ENCODE assay signal across 22 mouse cellular contexts in genomic region chr15:81160677-81161076, GRCm38 (mm10). TPM values are rescaled to one million over a fixed set of nuclear protein-coding genes. Genes with fewer than 3 reads are reported as not detected.
DNase-seq lines count a peak whose midpoint lies in the region; ATAC-seq and TF ChIP-seq lines count a peak whose summit lies in the region.
"Had no signal": no experiment of that assay in that cellular context is flagged by ENCODE, and none has a peak within 500 bp of the region (broad histone marks: within the 10 kb centered on the region; RNA-seq: fewer than 3 reads in every experiment).

No protein-coding gene starts in this region.

- no peak overlapping the region for H3K27ac ChIP-seq in MEL (ENCODE audit: control insufficient read depth, low read depth, low read length)
- 0 out of 2 replicates have a peak overlapping the region, but pooled peaks have one; percentile 9 for H3K27ac ChIP-seq in embryonic fibroblast, embryonic 13.5 days (ENCODE audit: insufficient read depth, low read length)
- H3K27ac ChIP-seq in cerebellum, adult 2 months (ENCODE audit: insufficient read depth, low read length) = no peak overlapping the region

- no peak overlapping the region for H3K9ac ChIP-seq in MEL (ENCODE audit: control insufficient read depth, low read depth, low read length, poor library complexity, severe bottlenecking)

- no peak for TF ChIP-seq CTCF in MEL (IDR thresholded peaks at IDR 0.05 in 2 of 3, conservative IDR thresholded peaks at IDR 0.05 in 1 of 3; ENCODE audit: control insufficient read depth in 1 of 3, insufficient read depth in 1 of 3, low read depth in 2 of 3, low read length in 3 of 3, poor library complexity in 1 of 3, severe bottlenecking in 1 of 3)
- TF ChIP-seq CTCF in embryonic fibroblast, embryonic 13.5 days (IDR thresholded peaks at IDR 0.05; ENCODE audit: borderline replicate concordance, insufficient read depth, low read length) = no peak
- no peak for TF ChIP-seq CTCF in cerebellum, adult 2 months (IDR thresholded peaks at IDR 0.05; ENCODE audit: borderline replicate concordance, insufficient read depth, low read depth, low read length)

- H3K79me2 ChIP-seq in MEL (ENCODE audit: control insufficient read depth, insufficient read depth, low read length, poor library complexity) = no peaks in the 10 kb centered on the region

- TF ChIP-seq EP300 in MEL (IDR thresholded peaks at IDR 0.05; ENCODE audit: low read depth in 1 of 2, low read length in 2 of 2) = peak; percentile 55 to 71; a peak in 3 of 4 replicates

- no peak for TF ChIP-seq POLR2A in MEL (IDR thresholded peaks at IDR 0.05; ENCODE audit: control insufficient read depth in 1 of 2, insufficient read depth in 1 of 2, low read depth in 1 of 2, low read length in 2 of 2, poor library complexity in 1 of 2)
- no peak for TF ChIP-seq POLR2A in embryonic fibroblast, embryonic 13.5 days (IDR thresholded peaks at IDR 0.05; ENCODE audit: low read depth, low read length)
- no peak for TF ChIP-seq POLR2A in cerebellum, adult 2 months (IDR thresholded peaks at IDR 0.05; ENCODE audit: borderline replicate concordance, insufficient read depth, low read length)

- no peak for DNase-seq in MEL (ENCODE audit: low read depth, low spot score)
- no peak for DNase-seq in cerebellum, adult 2 months
- no peak for DNase-seq in layer of hippocampus, postnatal 14 days (ENCODE audit: low spot score in 2 of 2)
- no peak for DNase-seq in kidney, adult 9 months
- DNase-seq: adrenal gland, adult 2 months; adrenal gland, adult 8-10 months; adrenal gland, postnatal 10 days; adrenal gland, postnatal 14 days; adrenal gland, postnatal 25 days; adrenal gland, postnatal 36 days; B cell, adult 2 months; cerebellum, adult 11 months; cerebellum, adult 11-12 months; cerebellum, adult 18-20 months; cerebellum, adult 8-10 months had no signal

- H3K27me3 ChIP-seq in MEL (ENCODE audit: control insufficient read depth in 1 of 2, insufficient read depth in 2 of 2, low read length in 2 of 2) = no peaks in the 10 kb centered on the region
- H3K27me3 ChIP-seq in cerebellum, adult 2 months (ENCODE audit: control insufficient read depth, insufficient read depth, low read length) = no peaks in the 10 kb centered on the region
- H3K27me3 ChIP-seq: CH12.LX, Patski had no signal

- no peak for TF ChIP-seq RAD21 in MEL (IDR thresholded peaks at IDR 0.05; ENCODE audit: low read depth, low read length)

- no peaks in the 10 kb centered on the region for H3K9me3 ChIP-seq in MEL (replicated peaks; ENCODE audit: insufficient read depth, low read length)
- H3K9me3 ChIP-seq: G1E had no signal

- 96% methylated on average over 4 of the region's 4 CpGs for WGBS in cerebellum, adult 2 months

- H3K4me1 ChIP-seq in MEL (ENCODE audit: control insufficient read depth in 1 of 2, insufficient read depth in 2 of 2, low read length in 2 of 2) = peaks cover 7 to 13% of the 10 kb centered on the region in 2 experiments; a peak in 3 of 4 replicates
- peaks cover 20% of the 10 kb centered on the region for H3K4me1 ChIP-seq in embryonic fibroblast, embryonic 13.5 days (ENCODE audit: control insufficient read depth, insufficient read depth, low read length)
- no peaks in the 10 kb centered on the region for H3K4me1 ChIP-seq in cerebellum, adult 2 months (ENCODE audit: control insufficient read depth, insufficient read depth, low read length)

- ATAC-seq in megakaryocyte-erythroid progenitor cell, adult 5-6 weeks (replicated peaks; ENCODE audit: low FRiP score, low TSS enrichment, poor library complexity, severe bottlenecking) = 0 out of 2 replicates have a peak, but pooled peaks have one; percentile 34
- ATAC-seq: activated CD4-positive, CD25-positive, alpha-beta regulatory T cell, adult 4 months; CD4-positive, CD25-positive, alpha-beta regulatory T cell, adult 4 months; Patski had no signal

- H3K4me3 ChIP-seq in MEL (ENCODE audit: control insufficient read depth in 1 of 2, insufficient read depth in 1 of 2, low read depth in 2 of 2, low read length in 2 of 2) = no peak overlapping the region
- no peak overlapping the region for H3K4me3 ChIP-seq in embryonic fibroblast, embryonic 13.5 days (ENCODE audit: insufficient read depth, low read length)
- H3K4me3 ChIP-seq in cerebellum, adult 2 months (replicated peaks; ENCODE audit: insufficient read depth, low read depth, low read length) = no peak overlapping the region

- peaks cover 0 to 8% of the 10 kb centered on the region in 2 experiments; a peak in 2 of 4 replicates for H3K36me3 ChIP-seq in MEL (ENCODE audit: control insufficient read depth in 1 of 2, insufficient read depth in 2 of 2, low read length in 2 of 2)

TF ChIP-seq in MEL, 35 proteins besides CTCF, POLR2A, EP300 and RAD21:
- TF ChIP-seq GATA1 (IDR thresholded peaks at IDR 0.05; ENCODE audit: low read depth, low read length) (peak; percentile 77), USF1 (IDR thresholded peaks at IDR 0.05; ENCODE audit: low read depth, low read length) (no peak), MEF2A (IDR thresholded peaks at IDR 0.05; ENCODE audit: extremely low read depth, insufficient replicate concordance, low read depth, low read length, poor library complexity, severe bottlenecking) (no peak), TAL1 (IDR thresholded peaks at IDR 0.05; ENCODE audit: low read length) (no peak), ZC3H11A (IDR thresholded peaks at IDR 0.05; ENCODE audit: low read depth, low read length) (no peak), ZKSCAN1 (IDR thresholded peaks at IDR 0.05; ENCODE audit: low read depth, low read length) (no peak), GABPA (IDR thresholded peaks at IDR 0.05; ENCODE audit: low read depth, low read length) (no peak), RCOR1 (IDR thresholded peaks at IDR 0.05; ENCODE audit: low read depth, low read length) (peak; percentile 58; the same call in 1 of the 2 replicates), POLR2AphosphoS2 (IDR thresholded peaks at IDR 0.05; ENCODE audit: low read length) (no peak), POLR2AphosphoS5 (IDR thresholded peaks at IDR 0.05; ENCODE audit: borderline replicate concordance, low read depth, low read length) (no peak), ETS1 (IDR thresholded peaks at IDR 0.05; ENCODE audit: low read depth, low read length) (peak; percentile 51), TBP (IDR thresholded peaks at IDR 0.05; ENCODE audit: low read depth, low read length) (no peak), ZMIZ1 (IDR thresholded peaks at IDR 0.05; ENCODE audit: low read depth, low read length) (no peak), MYB (IDR thresholded peaks at IDR 0.05; ENCODE audit: low read depth, low read length) (no peak), SIN3A (IDR thresholded peaks at IDR 0.05; ENCODE audit: low read length) (no peak), HCFC1 (IDR thresholded peaks at IDR 0.05; ENCODE audit: low read depth, low read length) (no peak), NRF1 (IDR thresholded peaks at IDR 0.05; ENCODE audit: insufficient read depth, low read depth, low read length, poor library complexity, severe bottlenecking) (no peak), JUND (IDR thresholded peaks at IDR 0.05; ENCODE audit: low read depth, low read length) (no peak), CHD2 (IDR thresholded peaks at IDR 0.05; ENCODE audit: low read length) (no peak), MAFK (IDR thresholded peaks at IDR 0.05; ENCODE audit: borderline replicate concordance, low read depth, low read length) (no peak), SMC3 (IDR thresholded peaks at IDR 0.05; ENCODE audit: low read depth, low read length) (no peak), MAZ (IDR thresholded peaks at IDR 0.05; ENCODE audit: low read depth, low read length) (no peak), TCF12 (IDR thresholded peaks at IDR 0.05; ENCODE audit: low read depth, low read length) (peak; percentile 79), BHLHE40 (IDR thresholded peaks at IDR 0.05; ENCODE audit: borderline replicate concordance, low read depth, low read length) (no peak), CHD1 (IDR thresholded peaks at IDR 0.05; ENCODE audit: low read depth, low read length) (no peak), KAT2A (conservative IDR thresholded peaks at IDR 0.05; ENCODE audit: low read depth, low read length) (no peak), USF2 (IDR thresholded peaks at IDR 0.05; ENCODE audit: borderline replicate concordance in 1 of 2, insufficient read depth in 1 of 2, low read depth in 1 of 2, low read length in 2 of 2) (no peak), ZNF384 (IDR thresholded peaks at IDR 0.05; ENCODE audit: low read depth, low read length) (no peak), E2F4 (IDR thresholded peaks at IDR 0.05; ENCODE audit: borderline replicate concordance, low read depth, low read length) (no peak), MYC (IDR thresholded peaks at IDR 0.05; ENCODE audit: low read depth, low read length) (no peak), UBTF (IDR thresholded peaks at IDR 0.05; ENCODE audit: borderline replicate concordance, insufficient read depth, low read depth, low read length) (no peak), ELF1 (IDR thresholded peaks at IDR 0.05; ENCODE audit: low read depth, low read length) (no peak)

RNA-seq across cellular contexts. Expression of gene Mrtfa, which starts 29.9 kb away (rescaled TPM):
- total RNA-seq in MEL (2012; rRNA removed) = 2.6 and 3.6 TPM in 2 replicates
- polyA plus RNA-seq in MEL (2012; ENCODE audit: insufficient read depth in 1 of 2, insufficient read length in 2 of 2, low read depth in 1 of 2, low replicate concordance in 2 of 2, missing spikeins in 1 of 2) = 10 to 100 TPM in 1 of 2 experiments, not detected in 1; 11.9 TPM
- 36.6 and 38.4 TPM in 2 replicates for polyA plus RNA-seq in embryonic fibroblast, embryonic 13.5 days (2011; ENCODE audit: insufficient read length, low read depth, missing spikeins)
- total RNA-seq in megakaryocyte-erythroid progenitor cell, adult 5-6 weeks (2014; fragmentation: Nextera tagmentation) = 21.2 and 23.5 TPM in 2 replicates
- total RNA-seq in megakaryocyte-erythroid progenitor cell, adult 5-6 weeks (2017) = 2.5 and 3.7 TPM in 2 replicates
- 20.0 and 20.8 TPM in 2 replicates for polyA plus RNA-seq in cerebellum, adult 2 months (2012; rRNA removed)
- total RNA-seq in layer of hippocampus, postnatal 14 days (2021) = 10 to 100 TPM; 78.6 to 79.7 TPM
